Mouse (Mus musculus) c-Kit-positive CD71-negative TER-119-negative erythroid progenitor cells, embryonic 14.5 days (primary cell): Measurements from ENCODE around the gene Oit3.

ENCODE experiments used
- DNase-seq: peaks from one replicate; pipeline ENCODE4 v3.0.0-alpha.2; 2013; ENCODE audit warnings: low read depth

The Oit3 gene

DNA sequence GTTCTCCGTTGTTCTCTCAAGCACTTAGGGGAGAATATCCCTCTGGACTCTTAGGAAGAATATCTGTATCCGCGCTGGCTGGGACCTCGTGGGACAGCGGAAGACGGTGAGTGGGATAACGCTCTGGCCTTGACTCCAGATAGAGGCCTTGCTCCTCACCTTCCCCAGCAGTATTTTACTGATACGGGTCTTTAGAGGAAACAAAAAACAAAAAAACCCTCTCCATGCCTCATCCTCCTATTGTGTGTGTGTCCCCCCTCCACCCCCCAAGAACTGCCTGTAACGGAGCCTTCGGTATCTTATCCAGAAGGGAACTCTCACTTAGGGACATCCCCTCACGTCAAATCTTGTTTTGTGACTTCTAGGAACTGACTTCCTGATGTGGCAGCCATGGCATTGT, at the start of gene Oit3:
Gene Oit3 (minus strand): TSS at position 44 of the 400 bp plus-strand sequence.
- DNase-seq = no peak

DNA sequence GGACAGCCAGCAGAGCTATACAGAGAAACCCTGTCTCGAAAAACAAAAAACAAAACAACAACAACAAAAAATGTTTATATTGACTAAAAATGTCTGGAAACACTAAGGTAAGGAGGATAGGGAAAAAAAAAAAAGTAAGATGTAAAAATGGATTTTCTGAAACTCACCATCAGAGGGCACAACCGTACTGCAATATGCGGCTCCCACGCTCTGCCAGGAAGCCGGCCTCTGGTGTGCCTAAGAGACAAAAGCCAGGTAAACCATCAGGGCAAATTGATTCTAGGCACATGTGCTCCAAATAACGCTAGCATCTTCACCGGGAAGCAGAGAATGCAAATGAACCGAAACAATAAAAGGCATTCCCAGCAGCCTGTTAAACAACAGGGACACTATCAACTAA, 49.3 kb upstream of the Oit3 start:
- no peak for DNase-seq

DNA sequence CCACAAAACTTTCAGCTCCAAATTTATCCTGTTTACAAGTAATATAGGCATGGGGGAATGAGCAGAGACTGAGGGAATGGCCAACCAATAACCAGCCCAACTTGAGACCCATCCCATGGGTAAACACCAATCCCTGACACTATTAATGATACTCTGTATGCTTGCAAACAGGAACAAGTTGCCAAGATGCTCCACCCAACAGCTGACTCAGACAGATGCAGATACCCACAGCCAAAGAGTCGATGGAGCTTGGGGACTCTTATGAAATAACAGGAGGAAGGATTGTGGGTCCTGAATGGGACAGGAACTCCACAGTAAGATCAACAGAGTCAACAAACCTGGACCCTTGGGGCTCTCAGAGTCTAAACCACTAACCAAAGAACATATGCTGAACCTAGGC, 47.8 kb upstream of the Oit3 start:
- no peak for DNase-seq

DNA sequence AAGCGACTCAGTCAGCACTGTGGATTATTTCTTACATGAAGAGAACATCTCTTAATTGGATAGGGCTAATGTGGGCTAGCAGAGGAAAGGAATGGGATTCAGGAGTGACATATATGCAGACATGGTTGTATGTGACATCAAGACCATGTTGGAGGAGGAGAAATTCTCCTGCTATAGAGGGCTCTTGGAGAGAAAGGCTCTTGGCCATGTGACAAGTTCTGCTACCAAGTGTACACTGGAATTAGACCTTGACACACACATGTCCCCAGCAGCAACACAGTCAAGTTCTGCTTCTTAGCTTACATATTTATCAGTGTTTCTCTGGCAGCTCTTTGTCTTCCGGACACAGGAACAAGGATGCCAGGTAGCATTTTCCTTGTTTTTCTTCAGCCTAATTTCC, 45.8 kb upstream of the Oit3 start:
- DNase-seq = no peak

DNA sequence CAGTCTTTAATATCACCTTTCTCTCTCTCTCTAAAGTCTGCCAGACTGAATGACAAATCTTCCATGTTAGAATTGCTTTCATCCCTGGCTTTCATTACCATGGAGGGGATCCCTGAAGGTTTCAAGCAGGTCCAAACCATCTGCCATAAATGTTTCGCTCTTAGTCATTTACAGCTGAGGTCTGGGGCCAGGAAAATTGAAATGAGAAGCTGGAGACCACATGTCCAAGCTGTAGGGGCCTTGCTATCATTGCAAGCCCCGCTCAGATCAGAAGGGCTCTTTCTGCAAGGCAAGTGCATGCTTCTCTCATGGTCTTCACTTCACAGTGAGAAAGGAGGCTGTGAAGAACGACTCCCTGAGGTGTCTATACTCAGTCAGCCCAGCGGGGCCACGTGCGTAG, 42.7 kb upstream of the Oit3 start:
- no peak for DNase-seq

DNA sequence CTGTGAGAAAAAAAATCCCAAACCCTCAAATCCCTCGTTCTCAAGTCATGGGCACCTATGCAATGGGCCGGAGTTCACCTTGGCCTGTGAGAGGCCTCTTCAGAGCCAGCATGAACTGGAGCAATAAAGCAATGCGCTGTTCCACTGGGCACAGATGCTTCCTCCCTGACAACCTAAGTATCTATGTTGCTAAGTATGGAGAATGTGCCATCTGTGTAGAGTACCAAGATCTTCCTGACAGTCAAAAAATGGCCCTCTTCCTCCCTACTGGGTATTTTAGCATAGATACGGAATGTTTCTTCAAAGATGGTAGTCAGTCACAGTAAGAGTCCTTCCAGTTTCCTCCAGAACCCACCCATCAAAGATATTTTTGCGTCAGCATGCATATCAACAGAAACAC, 39.8 kb upstream of the Oit3 start:
- DNase-seq = no peak

DNA sequence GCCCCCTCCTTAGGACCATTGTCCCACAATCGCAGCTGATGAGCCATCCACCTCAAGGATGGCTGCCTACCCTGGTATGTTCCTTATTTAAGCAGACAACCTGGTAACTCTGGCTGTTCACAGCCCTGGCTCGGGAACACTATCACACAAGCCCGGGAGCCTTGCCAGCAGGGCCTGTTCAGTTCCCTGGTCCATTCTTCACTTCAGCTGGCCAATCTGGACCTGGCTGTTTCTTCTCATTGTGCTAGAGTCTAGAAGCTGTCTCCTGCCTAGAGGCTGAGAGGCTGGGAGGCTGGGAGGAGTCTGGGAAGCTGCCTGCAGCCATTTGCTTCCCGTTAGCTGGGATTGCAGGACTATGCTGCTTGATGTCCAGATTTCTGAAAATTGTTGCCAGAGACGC, 28.9 kb upstream of the Oit3 start:
- DNase-seq = no peak

DNA sequence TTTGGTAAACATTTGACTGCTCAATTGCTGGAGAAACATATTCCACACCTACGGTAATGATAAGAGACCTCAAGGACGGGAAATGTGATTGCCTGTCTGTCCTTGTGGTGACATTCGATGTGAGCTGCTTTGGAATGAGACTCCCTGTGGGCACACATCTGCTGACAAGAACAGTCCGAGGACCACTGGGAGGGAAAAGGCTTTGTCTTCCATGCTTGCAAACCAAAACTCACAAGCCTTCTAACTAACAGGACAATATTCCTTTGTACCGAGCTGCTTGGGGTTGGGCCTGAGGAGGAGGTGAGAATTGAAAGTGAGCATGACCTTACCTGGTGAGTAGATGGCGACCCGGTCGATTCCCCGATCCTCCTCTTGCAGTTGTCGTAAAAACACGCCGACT, 25.7 kb upstream of the Oit3 start:
- no peak for DNase-seq

DNA sequence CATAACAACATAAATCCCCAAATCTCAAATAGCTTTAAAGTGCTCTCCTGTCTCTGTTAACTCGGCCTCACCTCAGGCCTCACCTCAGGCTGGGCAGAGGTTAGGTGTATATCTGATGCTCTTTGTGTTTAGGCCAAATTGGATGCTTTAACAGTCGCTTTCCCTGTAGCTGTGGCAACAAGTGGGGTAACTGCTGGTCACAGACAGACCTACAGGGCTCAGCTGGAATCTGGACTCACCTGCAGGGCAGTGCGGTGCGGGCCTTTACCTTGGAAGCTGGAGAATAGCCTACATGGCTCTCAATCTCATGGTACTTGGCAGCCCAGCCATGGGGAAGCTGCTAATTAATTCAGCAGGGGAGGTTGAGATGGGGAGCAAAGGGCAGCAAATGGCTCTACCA, 25.0 kb upstream of the Oit3 start:
- no peak for DNase-seq

DNA sequence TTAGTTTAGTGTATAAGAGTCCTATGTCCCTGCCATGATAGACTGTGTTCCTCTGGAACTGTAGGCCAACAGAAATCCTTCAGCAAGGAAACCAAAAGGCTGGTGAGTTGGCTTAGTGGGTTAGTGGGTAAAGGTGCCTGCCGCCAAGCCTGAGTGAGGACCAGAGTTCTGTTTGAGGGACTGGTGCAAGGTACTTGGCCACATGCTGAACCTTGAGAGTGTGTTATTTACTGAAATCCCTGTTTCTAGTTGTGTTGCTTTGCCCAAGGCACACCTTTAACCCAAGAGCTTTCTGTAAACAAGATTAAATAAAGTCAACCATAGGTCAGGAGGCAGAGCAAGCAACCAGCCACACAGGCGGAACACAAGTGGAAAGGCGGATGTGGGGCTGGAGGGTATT, 24.0 kb upstream of the Oit3 start:
- DNase-seq = no peak

DNA sequence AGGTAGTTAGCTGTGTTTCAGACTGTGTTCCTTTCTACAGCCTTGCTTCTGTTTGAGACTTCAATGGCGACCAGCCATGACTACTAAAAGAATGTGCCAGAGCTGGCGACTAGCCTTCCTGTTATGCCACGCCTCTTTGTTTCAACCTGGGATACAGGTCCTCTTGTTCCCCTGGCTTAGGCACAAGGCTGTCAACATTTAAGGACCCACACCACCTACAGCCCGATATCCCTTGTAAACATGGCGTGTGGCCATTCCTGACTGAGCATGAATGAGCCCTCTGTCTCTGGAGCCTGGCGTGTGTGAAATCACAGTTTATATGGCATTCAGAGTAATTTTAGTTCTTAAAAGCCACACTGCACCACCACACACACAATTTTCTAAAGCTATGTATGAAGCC, 20.7 kb upstream of the Oit3 start:
- DNase-seq = no peak

DNA sequence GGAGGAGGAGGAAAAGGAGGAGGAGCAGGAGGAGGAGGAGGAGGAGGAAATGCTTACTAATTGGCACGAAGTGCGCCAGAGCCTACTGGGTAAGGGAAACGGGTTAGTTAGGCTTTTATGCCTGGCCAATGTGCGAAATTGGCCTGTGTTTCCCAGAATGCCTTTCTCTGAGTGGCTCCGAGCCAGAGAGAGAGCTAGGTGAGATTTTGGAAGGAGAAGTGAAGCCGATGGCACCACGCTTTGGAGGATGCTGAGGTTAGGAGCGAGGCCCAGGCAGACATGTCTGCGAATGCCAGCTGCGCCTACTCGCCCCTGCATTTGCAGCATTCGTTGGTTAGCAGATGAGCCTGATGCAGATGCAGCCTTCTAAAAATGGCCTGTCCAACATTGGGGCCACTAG, 18.2 kb upstream of the Oit3 start:
- no peak for DNase-seq

DNA sequence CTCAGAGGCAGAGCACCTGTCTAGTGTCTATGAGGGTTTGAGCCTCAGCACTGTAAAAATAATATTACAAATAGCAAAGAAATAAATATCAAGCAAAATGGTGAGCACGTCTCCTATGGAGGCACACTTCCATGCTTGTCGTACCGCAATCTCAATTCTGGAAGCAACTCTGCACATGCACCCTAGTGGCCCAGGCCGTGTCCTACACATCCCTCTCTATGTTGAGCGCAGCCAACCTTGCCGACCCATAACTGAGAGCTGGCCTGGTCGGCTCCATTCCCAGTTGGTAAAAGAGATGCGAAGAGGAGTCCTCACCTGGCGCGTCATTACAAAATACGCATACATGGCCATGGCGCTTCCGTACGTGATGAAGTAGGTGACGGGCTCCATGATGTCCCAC, 13.1 kb upstream of the Oit3 start:
- no peak for DNase-seq

DNA sequence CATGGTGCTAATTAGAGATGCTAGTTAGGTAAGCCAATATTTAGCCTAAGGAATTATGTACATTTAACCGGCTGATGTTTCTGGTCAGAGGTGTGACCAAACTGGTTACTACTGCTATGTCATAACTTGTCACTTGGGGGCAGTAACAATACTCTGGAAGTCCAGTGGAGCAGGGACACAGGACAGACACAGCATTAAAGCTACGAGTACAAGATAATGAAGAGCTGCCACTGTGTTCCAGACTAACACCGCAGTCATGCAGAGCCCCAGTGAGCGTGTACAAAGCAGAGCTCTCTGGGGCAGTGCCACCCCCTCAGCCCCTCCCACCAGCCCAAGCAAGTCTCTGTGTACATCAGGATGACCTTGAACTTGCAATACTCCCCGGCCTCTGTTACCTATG, 10.3 kb upstream of the Oit3 start:
- DNase-seq = no peak

DNA sequence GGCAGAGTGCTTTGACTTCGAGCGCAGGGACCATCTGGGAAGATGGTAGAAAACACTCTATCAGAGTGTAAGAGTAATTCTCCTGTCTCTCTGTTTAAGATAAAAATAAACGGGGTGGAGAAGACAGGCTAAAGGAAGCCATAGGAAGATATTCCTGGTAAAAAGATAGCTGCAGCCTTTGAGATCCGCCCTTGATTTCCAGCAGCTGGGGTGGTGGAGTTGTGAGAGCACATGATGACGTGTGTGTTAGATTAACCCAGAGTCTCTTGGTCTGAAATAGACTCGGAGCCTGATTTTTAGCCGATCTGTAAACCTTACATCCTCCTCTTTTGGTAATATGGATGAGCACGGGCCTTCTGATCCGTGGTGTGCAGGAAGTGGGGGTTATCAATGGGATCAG, 6.0 kb upstream of the Oit3 start:
- DNase-seq = no peak

DNA sequence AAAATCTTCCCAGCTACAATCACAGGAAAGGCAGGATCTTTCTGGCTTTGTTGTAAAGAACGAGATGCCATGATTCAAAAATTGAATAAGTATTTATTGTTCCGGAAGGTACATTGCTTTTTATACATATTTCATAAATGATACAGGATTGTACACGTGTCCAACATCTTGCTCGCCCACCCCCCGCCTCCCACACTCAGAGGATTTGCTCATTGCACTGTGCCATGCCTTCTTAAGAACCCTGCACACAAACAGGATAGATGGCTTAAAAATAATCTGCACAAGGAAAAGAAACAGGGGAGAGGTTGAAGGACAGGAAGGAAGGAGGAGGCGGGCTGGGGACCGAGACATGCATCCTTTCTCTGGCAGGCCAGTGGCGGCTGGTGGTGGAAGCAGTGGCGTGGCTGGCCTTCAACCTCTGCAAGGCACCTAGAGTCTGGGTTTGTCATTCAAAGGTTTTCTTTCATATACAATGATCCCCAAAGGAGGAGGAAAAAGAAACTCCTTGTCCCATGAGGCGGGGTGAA, 5.4 kb upstream of the Oit3 start:
- no peak for DNase-seq

DNA sequence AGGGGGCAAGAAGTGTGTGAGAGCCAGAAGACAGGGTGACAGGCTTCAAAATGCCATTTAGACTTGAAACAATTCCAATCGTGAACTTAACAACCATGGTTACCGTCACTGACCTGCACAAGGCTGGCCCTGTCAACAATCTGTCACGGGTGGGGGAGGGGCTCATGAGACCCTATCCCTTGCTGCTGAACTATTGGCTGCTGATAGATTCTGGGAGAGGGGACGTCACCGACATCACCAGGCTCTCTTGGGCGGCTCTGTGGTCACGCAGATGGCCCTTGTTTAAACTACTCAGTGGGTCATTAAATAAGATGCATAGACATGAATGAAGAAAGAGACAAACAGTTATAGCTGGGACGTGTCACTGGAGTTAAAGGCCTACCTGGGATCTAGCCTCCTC, 3.1 kb upstream of the Oit3 start:
- DNase-seq = no peak

DNA sequence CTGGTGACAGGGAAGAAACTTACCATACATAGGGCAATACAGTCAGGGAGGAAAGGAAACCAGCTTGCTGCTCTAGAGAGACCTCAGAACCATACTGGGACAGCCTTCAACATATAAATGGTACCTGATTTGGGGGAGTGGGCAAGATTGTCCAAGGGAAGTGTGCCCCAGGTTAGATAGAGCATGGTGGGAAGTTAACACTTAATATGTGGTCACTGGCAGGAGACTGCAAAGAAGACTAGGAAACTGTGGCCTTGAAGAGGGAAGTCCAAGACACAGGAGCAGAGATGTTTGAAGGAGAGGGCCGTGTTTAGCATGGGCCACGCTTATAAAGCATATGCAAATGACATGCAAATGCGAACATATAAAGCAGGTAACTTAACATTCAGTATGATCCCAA, 2.5 kb upstream of the Oit3 start:
- DNase-seq = no peak

DNA sequence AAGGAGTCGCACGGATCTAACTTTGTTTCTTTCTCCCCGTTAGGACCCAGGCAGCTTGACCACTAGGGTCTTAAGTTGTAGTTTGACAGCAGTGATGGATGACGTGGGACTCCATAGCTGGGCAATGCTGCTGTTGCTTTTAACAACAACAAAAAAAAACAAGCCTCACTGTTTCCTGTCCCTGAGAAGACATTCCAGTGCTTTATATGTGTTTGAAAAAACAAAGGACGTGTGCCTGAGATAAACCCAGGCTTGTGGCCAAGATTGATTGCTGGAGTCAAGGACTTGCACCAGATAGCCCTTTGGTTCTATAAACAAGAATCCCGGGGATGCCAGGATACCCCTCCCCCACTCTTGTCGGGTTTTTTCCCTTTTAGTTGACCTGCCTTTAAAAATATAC, 1.6 kb upstream of the Oit3 start:
- no peak for DNase-seq

DNA sequence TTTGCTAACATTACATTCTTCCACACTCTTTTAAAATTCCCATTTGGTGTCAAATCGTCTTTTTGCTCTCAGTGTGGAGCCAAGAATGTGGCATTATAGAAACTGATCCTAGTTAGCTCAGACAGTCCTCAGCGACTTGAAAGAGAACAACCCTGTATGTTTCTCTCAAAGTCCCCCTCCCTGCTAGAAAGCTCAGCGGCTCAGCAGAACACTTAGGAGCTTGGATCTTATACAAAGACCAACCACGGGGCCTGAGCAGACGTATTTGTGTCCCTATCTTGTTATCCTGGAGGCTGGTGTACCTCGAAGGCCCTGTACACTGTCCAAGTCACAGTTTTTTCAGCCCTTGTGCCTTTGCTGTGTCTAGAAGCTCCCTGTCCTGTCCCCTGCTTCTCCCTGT, 1.4 kb downstream of the Oit3 start:
- no peak for DNase-seq

DNA sequence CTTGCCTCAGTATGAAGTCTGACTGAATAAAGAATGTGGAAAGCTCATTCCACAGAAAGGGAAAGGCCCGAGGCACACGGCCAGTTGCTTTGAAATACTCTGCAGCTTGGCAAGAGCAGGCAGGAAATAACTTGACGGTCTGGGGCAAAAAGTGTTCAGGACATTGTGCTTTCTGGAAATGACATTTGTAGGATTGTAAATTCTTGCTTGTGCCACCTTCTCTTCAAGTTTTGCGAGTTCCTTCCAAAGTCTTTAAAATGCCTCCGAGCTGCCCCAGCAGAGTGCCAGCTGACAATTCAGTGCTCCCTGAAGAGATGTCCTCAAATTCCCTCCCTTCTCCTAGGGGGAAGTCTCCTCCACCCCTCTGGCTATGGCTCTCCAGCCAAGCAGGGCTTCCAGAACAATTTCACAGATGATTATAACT, 2.1 kb downstream of the Oit3 start:
- no peak for DNase-seq

DNA sequence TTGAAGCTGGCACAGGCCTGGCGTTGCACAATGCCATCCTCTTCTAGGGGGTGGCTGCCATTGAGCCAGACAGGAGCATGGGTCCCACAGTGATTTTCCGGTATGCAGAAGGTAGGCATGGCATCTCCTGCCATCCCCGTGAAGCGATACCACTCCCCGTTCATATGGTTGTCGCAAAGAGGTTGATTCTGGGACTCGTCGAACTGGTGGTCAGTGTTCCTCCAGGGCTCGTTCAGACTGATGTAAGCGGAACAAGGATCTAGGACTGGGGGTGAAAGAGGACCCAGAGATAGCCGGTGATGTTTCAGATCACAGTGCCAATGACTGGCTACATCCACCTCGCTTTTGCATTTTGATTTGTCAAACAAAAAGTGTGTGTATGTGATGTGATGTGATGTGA, 2.9 kb downstream of the Oit3 start:
- DNase-seq = no peak

DNA sequence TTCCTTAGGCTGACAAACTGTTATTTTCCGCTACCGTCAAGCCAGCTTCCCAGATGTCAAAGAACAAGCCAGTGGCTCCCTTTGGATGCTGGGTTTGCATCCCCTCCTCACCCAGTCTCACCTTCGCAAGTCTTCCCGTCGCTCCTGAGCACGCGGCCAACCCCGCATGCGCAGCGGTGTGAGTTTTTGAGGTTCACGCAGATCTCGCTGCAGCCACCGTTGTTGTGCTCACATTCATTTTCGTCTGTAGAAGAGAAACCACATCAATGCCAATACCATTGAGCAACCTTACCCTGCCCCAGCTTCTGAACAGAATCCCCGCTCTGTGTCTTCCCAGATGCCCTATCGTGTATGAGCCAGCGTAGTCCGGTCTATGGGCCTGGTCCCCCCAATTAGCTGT, 5.8 kb downstream of the Oit3 start:
- no peak for DNase-seq

DNA sequence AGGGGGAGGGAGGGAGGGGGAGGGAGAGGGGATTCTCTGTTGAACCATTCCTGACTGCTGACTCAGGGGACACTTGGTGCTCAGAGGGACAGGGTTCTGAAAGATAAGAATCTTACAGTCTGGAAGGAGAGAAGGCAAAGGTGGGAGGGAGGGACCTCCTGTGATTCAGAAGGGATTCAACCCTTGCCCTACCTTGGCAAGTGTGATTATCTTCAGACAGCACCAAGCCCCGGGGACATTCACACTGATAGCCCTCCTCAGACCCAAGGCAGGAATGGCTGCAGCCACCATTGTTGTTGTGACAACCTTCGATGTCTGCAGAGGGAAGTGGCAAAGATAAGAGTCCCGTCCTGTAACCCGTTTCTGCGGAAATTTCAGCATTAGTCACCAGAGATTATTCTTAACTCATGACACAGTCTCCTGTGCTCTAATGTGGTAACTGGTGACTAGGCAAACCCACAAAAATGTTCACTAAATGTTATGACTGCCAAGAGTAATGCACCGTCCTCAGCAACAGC, 10.8 kb downstream of the Oit3 start:
- DNase-seq = peak; percentile 72
